Mouse (Mus musculus): Measurements from ENCODE around the gene Shroom2.

GRCm38 (mm10) chrX:152618464-152618863 lies 150.8 kb downstream of the Shroom2 start:
- TF ChIP-seq CTCF (conservative IDR thresholded peaks at IDR 0.05 in 1 of 2, IDR thresholded peaks at IDR 0.05 in 1 of 2; ENCODE audit: low read depth in 2 of 2, low read length in 2 of 2): peak; percentile 41 to 72
- TF ChIP-seq JUND (conservative IDR thresholded peaks at IDR 0.05; ENCODE audit: low read depth, low read length): no peak

Data from CH12.LX (cell line).